Mouse (Mus musculus): ENCODE data around the gene Btn1a1.

- peak; percentile 47; the same call in 1 of the 2 replicates for TF ChIP-seq CTCF (IDR thresholded peaks at IDR 0.05; ENCODE audit: borderline replicate concordance, extremely low read depth, insufficient read depth, insufficient read length)
- TF ChIP-seq POLR2A (IDR thresholded peaks at IDR 0.05; ENCODE audit: borderline replicate concordance, extremely low read depth, insufficient read depth, insufficient read length, poor library complexity, severe bottlenecking), result peak; percentile 41; the same call in 1 of the 2 replicates
Observed at GRCm38 (mm10) chr13:23430734-23431133, 35.0 kb downstream of the Btn1a1 start.
